Comparison of ENCODE assay signal across 8 mouse cellular contexts in the genomic region with DNA sequence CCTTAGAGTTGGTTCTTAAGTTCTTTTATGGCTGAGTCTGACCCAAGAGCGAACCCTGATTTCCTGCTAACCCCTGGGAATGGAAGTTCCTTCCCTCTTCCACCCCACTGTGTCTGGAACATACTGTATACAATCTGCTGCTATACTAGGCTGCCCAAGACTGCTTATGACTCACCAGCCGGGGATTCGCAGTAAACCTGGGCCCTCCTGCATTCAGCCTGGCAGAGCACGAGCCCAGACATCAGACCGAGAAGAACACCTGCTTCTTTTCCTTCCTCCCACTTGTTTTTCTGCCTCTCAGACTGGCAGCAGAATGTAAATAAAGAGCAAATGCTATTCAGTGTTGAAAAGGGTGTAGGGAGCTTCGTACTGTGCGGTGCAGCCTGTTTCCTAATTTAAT. TPM values are rescaled to one million over a fixed set of nuclear protein-coding genes. Genes with fewer than 3 reads are reported as not detected.
A peak's percentile ranks its signal among the peaks of the same experiment; 100 is the strongest.
DNase-seq lines count a peak whose midpoint lies in the region; ATAC-seq and TF ChIP-seq lines count a peak whose summit lies in the region.
"Had no signal": no experiment of that assay in that cellular context is flagged by ENCODE, and none has a peak within 500 bp of the region (broad histone marks: within the 10 kb centered on the region; RNA-seq: fewer than 3 reads in every experiment).

No protein-coding gene starts in this region.

- no peak for TF ChIP-seq CTCF in lung, adult 2 months (IDR thresholded peaks at IDR 0.05; ENCODE audit: insufficient read depth, low read length)

- H3K27me3 ChIP-seq in lung, embryonic 16.5 days (ENCODE audit: control insufficient read depth, insufficient read depth, low read depth, low read length) = no peaks in the 10 kb centered on the region

- peak overlapping the region; percentile 60 for H3K27ac ChIP-seq in lung, embryonic 16.5 days (ENCODE audit: low read length)

- H3K4me3 ChIP-seq in lung, embryonic 16.5 days (ENCODE audit: low read length) = no peak overlapping the region
- no peak overlapping the region for H3K4me3 ChIP-seq in lung, adult 2 months (replicated peaks; ENCODE audit: extremely low read depth, low read depth, low read length)

- DNase-seq in lung, adult 2 months = no peak
- peak; percentile 67 to 75 for DNase-seq in cerebellum, postnatal 25 days
- peak; percentile 63 to 79 for DNase-seq in left cerebral cortex, postnatal 14 days (ENCODE audit: low spot score in 2 of 2)
- peak; percentile 70 to 85 for DNase-seq in thymus, postnatal 36 days
- no peak for DNase-seq in urinary bladder, postnatal 25 days (ENCODE audit: low spot score)
- no peak for DNase-seq in gastrocnemius, adult 8-10 months (ENCODE audit: low spot score in 2 of 2)

- peaks cover 10% of the 10 kb centered on the region for H3K4me1 ChIP-seq in lung, embryonic 16.5 days (replicated peaks; ENCODE audit: control insufficient read depth, insufficient read depth, low read length)
- peaks cover 5% of the 10 kb centered on the region; the same call in 1 of the 2 replicates for H3K4me1 ChIP-seq in lung, adult 2 months (ENCODE audit: control insufficient read depth, insufficient read depth, low read length)

- no peak overlapping the region for H3K4me2 ChIP-seq in lung, embryonic 16.5 days (ENCODE audit: low read depth, low read length)
- H3K4me2 ChIP-seq: heart, embryonic 11.5 days had no signal

- H3K9me3 ChIP-seq in lung, embryonic 16.5 days (ENCODE audit: control insufficient read depth, low read length) = no peaks in the 10 kb centered on the region

- ATAC-seq in lung, embryonic 16.5 days (ENCODE audit: low read depth) = no peak

- TF ChIP-seq POLR2A in lung, adult 2 months (IDR thresholded peaks at IDR 0.05; ENCODE audit: borderline replicate concordance, extremely low read depth, low read depth, low read length) = no peak

- no peak overlapping the region for H3K9ac ChIP-seq in lung, embryonic 16.5 days (ENCODE audit: low read length)

- no peaks in the 10 kb centered on the region for H3K36me3 ChIP-seq in lung, embryonic 16.5 days (ENCODE audit: control insufficient read depth, insufficient read depth, low read length)

- 49% methylated on average over 7 of the region's 7 CpGs for WGBS in lung, embryonic 16.5 days
- WGBS in lung, adult 2 months = 34% methylated on average over 7 of the region's 7 CpGs

- intact Hi-C loops in left cerebral cortex, postnatal 14 days (cut with DNase I) = no loop called here

RNA-seq across cellular contexts. Expression of gene Vdac1, which starts 24.7 kb away (rescaled TPM):
- polyA plus RNA-seq in lung, embryonic 16.5 days (2015; fragmentation: Nextera tagmentation; extraction: Ambion mirVana) = 255 and 264 TPM in 2 replicates
- polyA plus RNA-seq in lung, adult 2 months (2012; rRNA removed) = 34.1 and 65.1 TPM in 2 replicates
- 100 to 1,000 TPM; 606 to 617 TPM for total RNA-seq in left cerebral cortex, postnatal 14 days (2021)
- 1,000 to 10,000 TPM; 1,279 to 1,529 (median 1,458) TPM for total RNA-seq in gastrocnemius, adult 8-10 months (2022)

RNA-seq across cellular contexts. Expression of gene Tcf7, which starts 53.1 kb away (rescaled TPM):
- 16.4 and 19.9 TPM in 2 replicates for polyA plus RNA-seq in lung, embryonic 16.5 days (2015; fragmentation: Nextera tagmentation; extraction: Ambion mirVana)
- 26.8 and 30.2 TPM in 2 replicates for polyA plus RNA-seq in lung, adult 2 months (2012; rRNA removed)
- total RNA-seq in left cerebral cortex, postnatal 14 days (2021) = 1 to 10 TPM; 5.3 to 7.1 TPM
- under 1 TPM; 0.31 to 0.39 (median 0.34) TPM for total RNA-seq in gastrocnemius, adult 8-10 months (2022)

Comparison
In these comparisons a context has a peak if more than half of its experiments do, and no peak if none do; other contexts are left out.
1. DNase-seq: peak in cerebellum, postnatal 25 days (2 of 2), left cerebral cortex, postnatal 14 days (2 of 2) and thymus, postnatal 36 days (2 of 2); none in lung, adult 2 months (single experiment), urinary bladder, postnatal 25 days (single experiment) and gastrocnemius, adult 8-10 months (0 of 2).
2. RNA of gene Tcf7, which starts 53.1 kb away (total RNA-seq): 5.3 to 7.1 TPM in left cerebral cortex, postnatal 14 days; 0.31 to 0.39 TPM in gastrocnemius, adult 8-10 months; every median in the first group is over 4 times any median in the second.